Mouse (Mus musculus) inflammation-experienced regulatory T-cells (primary cell): ENCODE measurements around the gene Cnga1. TPM values are rescaled to one million over a fixed set of nuclear protein-coding genes. Genes with fewer than 3 reads are reported as not detected.

Source experiments
- polyA plus RNA-seq, 2 experiments: library from polyadenylated mRNA; unstranded; fragments of 100-300 nt; shearing (Covaris generic); gene quantifications; one replicate each; pipeline ENCODE4 v1.2.1; 2017

Gene Cnga1
- 1 to 10 TPM in 1 of 2 experiments, under 1 TPM in 1; 0.53 to 4.7 TPM for polyA plus RNA-seq

GRCm38 (mm10) chr5:72644175-72644574, at the start of gene Cnga1:
Cnga1 (minus strand) TSS chr5:72644275.

GRCm38 (mm10) chr5:72647418-72647907, 3.4 kb upstream of the Cnga1 start, which contains the start of gene Nipal1:
Nipal1 (plus strand) TSS chr5:72647795.

GRCm38 (mm10) chr5:72587192-72587681, 56.8 kb downstream of the Cnga1 start, which contains the start of gene Gm5868:
Gm5868 (minus strand) TSS chr5:72587551.

GRCm38 (mm10) chr5:72580970-72581332, 63.1 kb downstream of the Cnga1 start, which contains the start of gene Zar1:
Zar1 (minus strand) TSS chr5:72581254.

GRCm38 (mm10) chr5:72559544-72560049, 84.5 kb downstream of the Cnga1 start, which contains the start of gene Nfxl1:
Nfxl1 (minus strand) TSS chr5:72559684.

Other genes starting within 250 kb of the Cnga1 start
- gene Corin, start 139.8 kb downstream of the Cnga1 start, polyA plus RNA-seq, result under 1 TPM; 0.14 to 0.49 TPM
- gene Nfxl1, start 84.6 kb downstream of the Cnga1 start, polyA plus RNA-seq, result 10 to 100 TPM; 11.0 to 14.0 TPM
- gene Zar1, start 63.0 kb downstream of the Cnga1 start, polyA plus RNA-seq, result 1 to 10 TPM in 1 of 2 experiments, under 1 TPM in 1; 0.30 to 2.5 TPM
- gene Gm5868, start 56.7 kb downstream of the Cnga1 start, polyA plus RNA-seq, result 1 to 10 TPM in 1 of 2 experiments, under 1 TPM in 1; 0.47 to 2.1 TPM
- gene Nipal1, start 3.5 kb upstream of the Cnga1 start, polyA plus RNA-seq, result 10 to 100 TPM; 21.2 to 24.4 TPM
- 10 to 100 TPM; 46.1 to 75.0 TPM for gene Txk, start 108.5 kb upstream of the Cnga1 start, polyA plus RNA-seq
- gene Tec, start 224.2 kb upstream of the Cnga1 start, polyA plus RNA-seq, result 10 to 100 TPM; 10.1 to 14.8 TPM